Mouse (Mus musculus) lung, adult 2 months (tissue): Measurements from ENCODE around the gene Eps8l1. TPM values are rescaled to one million over a fixed set of nuclear protein-coding genes. Genes with fewer than 3 reads are reported as not detected.

Source experiments
- DNase-seq: peaks from one replicate; pipeline ENCODE4 v3.0.0; 2022
- H3K4me1 ChIP-seq: fragments of 200-500 bp; 2 replicates; pipeline ENCODE4 v1.6.1; 2011; ENCODE audit warnings: low read length; ENCODE audit not compliant: control insufficient read depth, insufficient read depth
- H3K4me3 ChIP-seq: fragments of 200-500 bp; replicated peaks from 2 replicates; pipeline ENCODE3; 2011; ENCODE audit warnings: low read depth, mild to moderate bottlenecking, control low read depth, low read length; ENCODE audit errors: extremely low read depth
- CTCF ChIP-seq: fragments of 200-500 bp; IDR thresholded peaks from 2 replicates; pipeline ENCODE4 v1.5.1; 2011; ENCODE audit warnings: mild to moderate bottlenecking, low read length, control low read depth; ENCODE audit not compliant: insufficient read depth
- POLR2A ChIP-seq: fragments of 200-500 bp; IDR thresholded peaks from 2 replicates; pipeline ENCODE4 v1.6.1; 2011; ENCODE audit warnings: low read depth, mild to moderate bottlenecking, control low read depth, low read length, borderline replicate concordance; ENCODE audit errors: extremely low read depth
- WGBS: fragments of 180-500 bp; shearing (Covaris S2); methylation state at CpG from one replicate; pipeline ENCODE4 v1.1.7; 2018; 5-methylcytosine and 5-hydroxymethylcytosine counted together
- polyA plus RNA-seq: library from polyadenylated mRNA; depleted of rRNA; stranded (reverse); fragments of >200 nt; gene quantifications from 2 replicates; pipeline ENCODE4 v1.2.3, GENCODE M21; 2012

The Eps8l1 gene
- polyA plus RNA-seq, 1 experiment: 44.8 TPM

DNA sequence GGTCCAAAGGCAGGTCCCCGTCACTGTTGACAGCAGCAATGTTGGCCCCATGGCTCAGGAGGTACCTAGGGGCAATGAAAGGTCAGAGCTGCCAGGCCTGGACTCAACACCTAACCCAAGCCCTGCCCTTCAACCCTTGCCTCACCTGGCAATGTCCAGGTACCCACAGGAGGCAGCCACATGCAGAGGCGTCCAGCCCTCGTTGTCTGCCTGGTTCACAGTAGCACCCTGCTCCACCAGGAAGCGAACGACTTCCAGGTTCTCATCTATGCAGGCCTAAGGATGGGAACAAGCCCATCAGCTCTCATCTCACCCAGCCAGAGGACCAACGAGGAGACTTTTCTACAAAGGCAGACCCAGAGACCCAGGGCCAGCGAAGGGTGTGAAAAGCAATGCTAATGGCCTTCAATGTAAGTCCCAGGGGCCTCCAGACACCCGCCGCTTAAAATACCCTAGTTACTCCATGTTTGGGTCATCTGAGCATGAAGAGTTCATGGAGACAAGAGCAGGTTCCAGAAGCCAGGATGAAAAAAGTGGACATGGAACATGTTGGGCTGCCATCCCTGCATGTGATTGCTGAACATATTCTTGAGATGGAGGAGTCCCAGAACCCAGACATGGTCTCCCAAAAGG is 36.9 kb downstream of the Eps8l1 start:
- 80% methylated on average over 9 of the region's 9 CpGs for WGBS
- DNase-seq: no peak
- Histone ChIP-seq H3K4me3 (no peak overlapping the region), H3K4me1 (peaks cover 29% of the 10 kb centered on the region)
- TF ChIP-seq POLR2A (no peak), CTCF (no peak)

- WGBS: 12% methylated on average over 9 of the region's 9 CpGs
Observed at GRCm38 (mm10) chr7:4498251-4498650, 37.8 kb downstream of the Eps8l1 start.

GRCm38 (mm10) chr7:4499034-4499433 is 38.6 kb downstream of the Eps8l1 start:
- TF ChIP-seq CTCF (no peak), POLR2A (no peak)
- no peak for DNase-seq
- H3K4me1 ChIP-seq: peaks cover 20% of the 10 kb centered on the region
- H3K4me3 ChIP-seq: no peak overlapping the region
- WGBS: 77% methylated on average over 4 of the region's 4 CpGs

More at GRCm38 (mm10) chr7:4498251-4498650, 37.8 kb downstream of the Eps8l1 start:
- Histone ChIP-seq H3K4me3 (no peak overlapping the region), H3K4me1 (peaks cover 22% of the 10 kb centered on the region)
- TF ChIP-seq CTCF (no peak), POLR2A (0 out of 2 replicates have a peak, but pooled peaks have one; percentile 4)
- DNase-seq: peak; percentile 48

DNA sequence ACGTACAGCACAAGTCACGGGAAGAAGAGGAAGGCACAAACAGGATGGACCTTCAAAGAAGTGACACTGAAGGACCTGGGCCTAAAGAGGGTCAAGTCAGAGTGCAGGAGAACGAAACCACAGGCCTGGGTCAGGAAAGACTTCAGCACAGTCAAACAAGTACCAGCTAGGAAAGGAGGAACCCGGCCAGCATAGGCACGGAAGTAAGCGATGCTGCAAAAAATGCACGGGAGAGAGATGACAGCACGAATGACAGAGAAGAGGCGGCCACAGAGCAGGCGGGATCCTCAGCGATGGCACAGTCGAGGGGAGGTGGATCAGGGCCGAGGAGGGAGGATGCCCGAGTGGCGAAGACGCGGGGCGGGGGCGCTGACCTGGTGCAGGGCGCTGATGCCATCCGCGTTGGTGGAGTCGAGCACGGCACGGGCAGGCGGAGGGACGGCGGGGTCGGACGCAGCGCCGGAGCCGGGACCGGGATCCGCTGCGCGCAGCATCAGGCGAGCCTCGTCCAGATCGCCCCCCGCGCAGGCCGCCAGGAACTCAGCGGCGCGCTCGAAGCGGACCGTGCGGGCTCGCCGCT is 40.5 kb downstream of the Eps8l1 start:
- DNase-seq: peak; percentile 53
- peak overlapping the region; percentile 97 for H3K4me3 ChIP-seq
- H3K4me1 ChIP-seq: peaks cover 20% of the 10 kb centered on the region
- under 1% methylated on average over 48 of the region's 52 CpGs for WGBS
- no peak for TF ChIP-seq POLR2A

- TF ChIP-seq POLR2A (peak; percentile 74; the same call in 1 of the 2 replicates), CTCF (no peak)
- peaks cover 20% of the 10 kb centered on the region for H3K4me1 ChIP-seq
- WGBS: 1% methylated on average over 50 of the region's 62 CpGs
Observed at GRCm38 (mm10) chr7:4501558-4502397, 41.3 kb downstream of the Eps8l1 start, which contains the start of gene Ppp1r12c. Ppp1r12c (minus strand) TSS chr7:4501680.

DNA sequence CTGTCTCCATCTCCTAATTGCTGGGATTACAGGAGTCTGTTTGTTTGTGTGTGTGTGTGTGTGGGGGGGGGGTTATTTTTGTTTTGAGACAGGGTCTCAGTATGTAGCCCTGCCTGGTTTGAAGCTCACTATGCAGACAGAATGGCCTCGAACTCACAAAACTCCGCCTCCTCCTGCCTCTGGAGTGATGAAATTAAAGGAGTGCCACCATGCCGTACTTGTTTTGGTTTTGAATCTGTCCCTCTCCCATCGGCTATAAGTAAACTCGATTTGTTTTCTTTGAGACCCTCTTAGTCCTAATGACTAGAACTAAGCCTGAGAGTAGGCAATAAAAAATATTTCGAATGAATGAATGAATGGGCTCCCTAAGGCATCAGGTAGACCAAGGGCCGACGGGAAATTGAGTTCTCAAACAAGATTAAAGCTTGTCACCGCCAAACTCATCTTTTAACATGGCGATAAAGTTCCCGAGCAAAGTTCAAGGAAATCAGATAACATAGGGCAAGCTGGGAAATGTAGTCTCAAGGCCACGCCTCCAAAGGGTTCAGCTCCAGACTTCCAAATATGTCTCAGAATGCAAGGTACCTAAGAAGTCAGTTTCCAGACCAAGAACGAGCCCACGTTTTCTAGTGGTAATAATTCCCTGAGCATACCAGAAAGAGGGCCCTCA is 42.1 kb downstream of the Eps8l1 start:
- peaks cover 15% of the 10 kb centered on the region for H3K4me1 ChIP-seq
- 13% methylated on average over 14 of the region's 14 CpGs for WGBS
- TF ChIP-seq CTCF (no peak), POLR2A (no peak)
- H3K4me3 ChIP-seq: peak overlapping the region; percentile 27
- DNase-seq: no peak

More at GRCm38 (mm10) chr7:4501558-4502397, 41.3 kb downstream of the Eps8l1 start, which contains the start of gene Ppp1r12c:
- peak; percentile 97 for DNase-seq
- H3K4me3 ChIP-seq: peak within 1 kb of the TSS; percentile 97

DNA sequence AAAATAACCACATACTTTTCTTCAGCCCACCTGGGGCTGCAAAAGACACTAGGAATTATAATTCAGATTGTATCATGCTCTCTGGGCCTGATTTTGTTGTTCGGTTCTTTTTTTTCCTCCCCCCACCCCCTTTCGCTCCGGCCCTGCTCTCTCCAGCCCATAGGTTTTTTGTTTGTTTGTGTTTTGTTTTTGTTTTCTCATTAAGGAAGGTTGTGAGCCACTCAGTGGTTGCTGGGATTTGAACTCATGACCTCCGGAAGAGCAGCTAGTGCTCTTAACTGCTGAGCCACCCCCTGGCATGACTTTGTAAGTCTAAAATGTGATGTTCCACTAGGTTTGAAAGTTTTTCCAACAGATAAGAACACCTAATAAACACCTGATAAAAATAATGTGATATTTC is 42.6 kb downstream of the Eps8l1 start:
- 74% methylated on average over 4 of the region's 4 CpGs for WGBS
- Histone ChIP-seq H3K4me3 (no peak overlapping the region), H3K4me1 (peaks cover 13% of the 10 kb centered on the region)
- DNase-seq: no peak
- no peak for TF ChIP-seq POLR2A
- TF ChIP-seq CTCF: no peak

GRCm38 (mm10) chr7:4503858-4504257 is 43.4 kb downstream of the Eps8l1 start:
- Histone ChIP-seq H3K4me3 (no peak overlapping the region), H3K4me1 (peaks cover 10% of the 10 kb centered on the region)
- WGBS: 74% methylated on average over 5 of the region's 5 CpGs
- DNase-seq: no peak
- TF ChIP-seq CTCF: no peak
- TF ChIP-seq POLR2A: no peak
